Mouse (Mus musculus): ENCODE data around the gene Cep78.

Gene Cep78

DNA sequence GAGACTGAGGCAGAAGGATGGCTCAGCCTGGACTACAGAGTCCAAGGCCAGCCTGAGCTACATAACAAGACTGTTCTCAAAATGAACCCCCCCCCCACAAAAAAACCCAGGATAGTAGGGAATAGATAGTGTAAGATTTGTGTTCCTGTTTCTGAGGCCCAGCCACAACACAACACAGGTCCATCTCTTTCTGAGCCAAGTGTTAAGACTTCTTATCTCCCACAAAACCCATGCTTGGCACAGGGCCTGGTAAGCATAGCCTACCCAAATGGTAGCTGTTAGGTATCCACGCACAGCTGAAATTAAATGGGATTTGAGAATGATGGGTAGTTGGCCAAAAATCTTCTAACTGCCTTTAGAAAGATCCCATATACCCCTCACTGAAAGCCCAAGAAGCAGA is 74.3 kb downstream of the Cep78 start:
- no peak for DNase-seq (ENCODE audit: low spot score in 2 of 2)

DNA sequence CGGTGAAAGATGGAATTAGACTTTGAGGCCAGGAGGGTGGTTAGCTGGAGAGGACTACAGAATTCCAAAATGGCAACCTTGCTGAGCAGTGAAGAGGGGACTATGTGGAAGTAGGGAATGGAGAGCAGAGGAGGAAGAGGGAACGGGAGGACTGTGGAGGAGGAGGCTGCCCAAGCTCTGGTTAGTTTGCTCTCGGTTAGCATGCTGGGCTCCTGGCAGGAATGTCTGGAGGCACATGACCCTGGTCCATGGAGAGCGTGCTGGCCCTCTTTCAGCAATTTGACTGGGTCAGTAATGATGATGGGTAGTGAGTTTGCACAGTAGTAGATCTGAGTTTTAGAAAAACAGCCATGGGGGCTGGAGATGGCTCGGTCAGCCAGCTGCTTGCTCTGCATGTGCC is 76.8 kb downstream of the Cep78 start:
- DNase-seq (ENCODE audit: low spot score in 2 of 2) = no peak
